Mouse (Mus musculus) liver, adult 2 months (tissue): ENCODE measurements at regions not wholly inside any gene's neighbourhood (a gene's known extent, or its start where the extent isn't known, plus 50 kb on each side); places are given as distances from the start of the nearest gene placed in this dataset.

Source experiments
- CTCF ChIP-seq: fragments of 200-500 bp; IDR thresholded peaks from 2 replicates; pipeline ENCODE4 v1.5.1; 2011; ENCODE audit warnings: low read depth, low read length, control low read depth
- POLR2A ChIP-seq: fragments of 200-500 bp; IDR thresholded peaks from 2 replicates; pipeline ENCODE4 v1.6.1; 2011; ENCODE audit warnings: low read length, control low read depth; ENCODE audit not compliant: insufficient read depth; ENCODE audit errors: extremely low read depth

- no peak for TF ChIP-seq CTCF
- no peak for TF ChIP-seq POLR2A
These were observed 432.6 kb upstream of the Tshz3 start for GRCm38 (mm10) chr7:36265163-36265823.
